Mouse (Mus musculus) MEL-GATA-1-ER (cell line): ENCODE measurements around the gene Coa5.

Experiments used
- DNase-seq: peaks from one replicate; pipeline ENCODE4 v3.0.0-alpha.2; 2012; ENCODE audit warnings: low read depth; ENCODE audit errors: extremely low read depth

The Coa5 gene

GRCm38 (mm10) chr1:37368125-37368524, 61.8 kb downstream of the Coa5 start:
- DNase-seq, result no peak
